Mouse (Mus musculus) spleen, adult 2 months (tissue): ENCODE measurements around the gene Aire.

Experiments
- CTCF ChIP-seq: fragments of 200-500 bp; IDR thresholded peaks from 2 replicates; pipeline ENCODE4 v1.5.1; 2011; ENCODE audit warnings: mild to moderate bottlenecking, inconsistent platforms; ENCODE audit not compliant: insufficient read depth, insufficient read length, insufficient replicate concordance; ENCODE audit errors: extremely low read depth
- POLR2A ChIP-seq: fragments of 200-500 bp; IDR thresholded peaks from 2 replicates; pipeline ENCODE4 v1.6.1; 2011; ENCODE audit warnings: low read depth, low read length, inconsistent platforms

- no peak for TF ChIP-seq CTCF
- no peak for TF ChIP-seq POLR2A
Measured at GRCm38 (mm10) chr10:78074977-78075376, 31.6 kb upstream of the Aire start.
